Mouse (Mus musculus) cerebellum, adult 11 months (tissue): ENCODE measurements at regions not wholly inside any gene's neighbourhood (a gene's known extent, or its start where the extent isn't known, plus 50 kb on each side); places are given as distances from the start of the nearest gene placed in this dataset.

Experiments
- DNase-seq: peaks from one replicate; pipeline ENCODE4 v3.0.0; 2022

GRCm38 (mm10) chr2:137229422-137230069 is 113.1 kb upstream of the Jag1 start:
- DNase-seq = no peak

- DNase-seq = no peak
Observed at GRCm38 (mm10) chr2:137227495-137227894, 111.1 kb upstream of the Jag1 start.

GRCm38 (mm10) chr2:137224702-137225552 is 108.5 kb upstream of the Jag1 start:
- DNase-seq = no peak

GRCm38 (mm10) chr2:137215697-137216096 is 99.3 kb upstream of the Jag1 start:
- no peak for DNase-seq

- no peak for DNase-seq
Observed at GRCm38 (mm10) chr2:137207846-137208245, 91.4 kb upstream of the Jag1 start.

GRCm38 (mm10) chr2:137204274-137204850 is 87.9 kb upstream of the Jag1 start:
- no peak for DNase-seq

- DNase-seq = no peak
Observed at GRCm38 (mm10) chr2:137200101-137200500, 83.7 kb upstream of the Jag1 start.

- no peak for DNase-seq
Observed at GRCm38 (mm10) chr2:137192183-137192582, 75.7 kb upstream of the Jag1 start.

GRCm38 (mm10) chr2:137169176-137169575 is 52.7 kb upstream of the Jag1 start:
- no peak for DNase-seq

- no peak for DNase-seq
Observed at GRCm38 (mm10) chr2:137168626-137169025, 52.2 kb upstream of the Jag1 start.
